Mouse (Mus musculus) liver, embryonic 13.5 days (tissue): ENCODE results near the gene Galnt17. TPM values are rescaled to one million over a fixed set of nuclear protein-coding genes. Genes with fewer than 3 reads are reported as not detected.

ENCODE experiments used
- ATAC-seq: fragments of 200-750 bp; cut with Nextera tagmentation; 2 replicates; pipeline ENCODE4 v1.8.0; 2017; ENCODE audit warnings: low read depth, mild to moderate bottlenecking, moderate number of reproducible peaks, moderate library complexity
- DNase-seq: peaks from one replicate; pipeline ENCODE4 v3.0.0; 2022
- H3K27ac ChIP-seq: fragments of 300-500 bp; sonication (generic); 2 replicates; pipeline ENCODE4 v1.5.1; 2015; ENCODE audit warnings: moderate library complexity, mild to moderate bottlenecking, inconsistent platforms
- H3K27me3 ChIP-seq: fragments of 300-500 bp; sonication (generic); 2 replicates; pipeline ENCODE4 v1.6.1; 2015; ENCODE audit warnings: mild to moderate bottlenecking, inconsistent platforms
- H3K36me3 ChIP-seq: fragments of 300-500 bp; sonication (generic); 2 replicates; pipeline ENCODE4 v1.6.1; 2015; ENCODE audit warnings: mild to moderate bottlenecking, inconsistent platforms
- H3K4me1 ChIP-seq: fragments of 300-500 bp; sonication (generic); replicated peaks from 2 replicates; pipeline ENCODE4 v1.6.1; 2015; ENCODE audit warnings: inconsistent platforms
- H3K4me2 ChIP-seq: fragments of 300-500 bp; sonication (generic); 2 replicates; pipeline ENCODE4 v1.6.1; 2015; ENCODE audit warnings: inconsistent platforms, mild to moderate bottlenecking, moderate library complexity
- H3K4me3 ChIP-seq: fragments of 300-500 bp; sonication (generic); replicated peaks from 2 replicates; pipeline ENCODE4 v1.5.1; 2015; ENCODE audit warnings: mild to moderate bottlenecking, inconsistent platforms
- H3K9ac ChIP-seq: fragments of 300-500 bp; sonication (generic); 2 replicates; pipeline ENCODE4 v1.6.1; 2015; ENCODE audit warnings: mild to moderate bottlenecking, inconsistent platforms
- H3K9me3 ChIP-seq: fragments of 300-500 bp; sonication (generic); replicated peaks from 2 replicates; pipeline ENCODE4 v1.6.1; 2016; ENCODE audit warnings: inconsistent platforms
- WGBS: fragments of 180-500 bp; shearing (Covaris S2); methylation state at CpG from one replicate; pipeline ENCODE4 v1.1.7; 2015; ENCODE audit not compliant: insufficient replicate concordance; 5-methylcytosine and 5-hydroxymethylcytosine counted together
- polyA plus RNA-seq: library from polyadenylated mRNA; unstranded; fragments of >200 nt; fragmentation: Nextera tagmentation; extraction: Ambion mirVana; gene quantifications from 2 replicates; pipeline ENCODE4 v1.2.1, GENCODE M21; 2015

Gene Galnt17
- polyA plus RNA-seq, 1 experiment from 2014 or later, result 0.03 TPM

- no peak for DNase-seq
- H3K4me2 ChIP-seq, result no peak overlapping the region
- no peak overlapping the region for H3K27ac ChIP-seq
These were observed 287.4 kb downstream of the Galnt17 start for GRCm38 (mm10) chr5:131020936-131021335.

GRCm38 (mm10) chr5:131019346-131019965 lies 288.8 kb downstream of the Galnt17 start:
- no peaks in the 10 kb centered on the region for H3K27me3 ChIP-seq
- 0 out of 2 replicates have a peak, but pooled peaks cover 3% of the 10 kb centered on the region for H3K9me3 ChIP-seq
- no peak overlapping the region for H3K4me2 ChIP-seq
- H3K36me3 ChIP-seq, result no peaks in the 10 kb centered on the region
- DNase-seq (no peak), ATAC-seq (no peak)
- H3K27ac ChIP-seq, result no peak overlapping the region
- 53% methylated on average over 9 of the region's 9 CpGs for WGBS
- no peak overlapping the region for H3K9ac ChIP-seq
- no peak overlapping the region for H3K4me3 ChIP-seq
- no peaks in the 10 kb centered on the region for H3K4me1 ChIP-seq

More at GRCm38 (mm10) chr5:131020936-131021335, 287.4 kb downstream of the Galnt17 start:
- no peak overlapping the region for H3K9ac ChIP-seq
- no peak for ATAC-seq
- 70% methylated on average over 5 of the region's 5 CpGs for WGBS
- no peaks in the 10 kb centered on the region for H3K36me3 ChIP-seq
- H3K9me3 ChIP-seq, result 0 out of 2 replicates have a peak, but pooled peaks cover 3% of the 10 kb centered on the region
- no peak overlapping the region for H3K4me3 ChIP-seq
- no peaks in the 10 kb centered on the region for H3K4me1 ChIP-seq
- H3K27me3 ChIP-seq, result no peaks in the 10 kb centered on the region

- Histone ChIP-seq H3K36me3 (no peaks in the 10 kb centered on the region), H3K4me1 (no peaks in the 10 kb centered on the region), H3K27ac (no peak overlapping the region), H3K4me2 (no peak overlapping the region), H3K27me3 (no peaks in the 10 kb centered on the region), H3K9me3 (0 out of 2 replicates have a peak, but pooled peaks cover 3% of the 10 kb centered on the region), H3K9ac (no peak overlapping the region), H3K4me3 (no peak overlapping the region)
- no peak for DNase-seq
- 63% methylated on average over 4 of the region's 4 CpGs for WGBS
- ATAC-seq, result no peak
These were observed 292.2 kb downstream of the Galnt17 start for GRCm38 (mm10) chr5:131016066-131016465.

DNA sequence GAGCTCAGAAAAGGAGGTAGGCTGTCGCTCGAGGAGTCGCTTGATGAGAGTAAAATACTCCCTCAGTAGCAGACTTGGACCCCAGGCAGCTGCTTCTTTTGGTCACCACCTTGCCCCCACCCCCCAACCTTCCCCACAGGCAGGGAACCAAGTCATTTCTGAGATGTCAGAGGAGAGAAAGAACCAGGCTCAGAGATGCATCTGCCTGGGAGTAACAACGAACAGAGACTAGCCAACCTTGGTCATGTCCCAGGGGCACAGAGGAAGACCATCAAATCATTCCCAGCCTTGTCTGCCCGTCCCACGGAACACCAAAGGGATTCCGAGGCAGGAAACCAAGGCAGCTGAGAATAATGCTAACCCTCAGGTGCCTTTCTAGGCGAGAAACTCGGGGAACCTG lies 293.0 kb downstream of the Galnt17 start:
- 64% methylated on average over 9 of the region's 9 CpGs for WGBS
- Histone ChIP-seq H3K36me3 (no peaks in the 10 kb centered on the region), H3K4me1 (no peaks in the 10 kb centered on the region)

GRCm38 (mm10) chr5:131013816-131014215 lies 294.5 kb downstream of the Galnt17 start:
- Histone ChIP-seq H3K27ac (no peak overlapping the region), H3K9me3 (no peaks in the 10 kb centered on the region), H3K4me3 (no peak overlapping the region), H3K36me3 (no peaks in the 10 kb centered on the region), H3K9ac (no peak overlapping the region), H3K4me2 (no peak overlapping the region), H3K27me3 (no peaks in the 10 kb centered on the region), H3K4me1 (no peaks in the 10 kb centered on the region)
- 61% methylated on average over 7 of the region's 7 CpGs for WGBS
- ATAC-seq (no peak), DNase-seq (no peak)

More for the DNA sequence above, 293.0 kb downstream of the Galnt17 start:
- no peak overlapping the region for H3K27ac ChIP-seq
- no peak overlapping the region for H3K4me2 ChIP-seq
- DNase-seq (no peak), ATAC-seq (no peak)
- H3K4me3 ChIP-seq, result no peak overlapping the region
- 0 out of 2 replicates have a peak, but pooled peaks cover 3% of the 10 kb centered on the region for H3K9me3 ChIP-seq
- H3K9ac ChIP-seq, result no peak overlapping the region
- H3K27me3 ChIP-seq, result no peaks in the 10 kb centered on the region

DNA sequence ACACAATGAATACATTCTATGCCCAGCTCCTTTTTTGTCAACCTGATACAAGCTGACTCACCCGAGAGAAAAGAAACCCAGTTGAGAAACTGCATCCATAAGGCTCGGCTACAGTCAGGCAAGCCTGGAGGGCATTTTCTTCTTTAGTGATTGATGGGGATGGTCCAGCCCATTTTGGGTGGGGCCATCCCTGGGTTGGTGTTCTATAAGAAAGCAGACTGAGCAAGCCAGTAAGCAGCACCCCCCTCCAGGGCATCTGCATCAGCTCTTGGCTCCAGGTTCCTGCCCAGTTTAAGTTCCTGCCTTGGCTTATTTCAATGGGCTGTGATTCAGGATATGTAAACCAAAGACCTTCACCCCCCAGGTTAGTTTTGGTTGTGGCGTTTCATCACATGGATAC lies 295.2 kb downstream of the Galnt17 start:
- Histone ChIP-seq H3K4me1 (no peaks in the 10 kb centered on the region), H3K9me3 (no peaks in the 10 kb centered on the region), H3K4me2 (no peak overlapping the region), H3K27ac (no peak overlapping the region), H3K9ac (no peak overlapping the region), H3K27me3 (no peaks in the 10 kb centered on the region), H3K36me3 (no peaks in the 10 kb centered on the region), H3K4me3 (no peak overlapping the region)
- DNase-seq (no peak), ATAC-seq (no peak)
- WGBS, result 60% methylated on average over 3 of the region's 3 CpGs

GRCm38 (mm10) chr5:131009510-131009909 lies 298.8 kb downstream of the Galnt17 start:
- Histone ChIP-seq H3K27me3 (no peaks in the 10 kb centered on the region), H3K4me3 (no peak overlapping the region), H3K9me3 (no peaks in the 10 kb centered on the region; the same call in none of the 2 replicates), H3K4me2 (no peak overlapping the region), H3K9ac (no peak overlapping the region), H3K27ac (no peak overlapping the region), H3K4me1 (no peaks in the 10 kb centered on the region), H3K36me3 (no peaks in the 10 kb centered on the region)
- ATAC-seq, result no peak
- WGBS, result 31% methylated on average over 6 of the region's 6 CpGs
- no peak for DNase-seq

GRCm38 (mm10) chr5:131008507-131008906 lies 299.8 kb downstream of the Galnt17 start:
- no peak for DNase-seq
- H3K9me3 ChIP-seq, result no peaks in the 10 kb centered on the region; the same call in none of the 2 replicates
- H3K4me1 ChIP-seq, result no peaks in the 10 kb centered on the region
- H3K4me3 ChIP-seq, result no peak overlapping the region
- H3K27me3 ChIP-seq, result no peaks in the 10 kb centered on the region
- H3K4me2 ChIP-seq, result no peak overlapping the region
- H3K36me3 ChIP-seq, result no peaks in the 10 kb centered on the region
- no peak overlapping the region for H3K27ac ChIP-seq
- WGBS, result 73% methylated on average over 5 of the region's 5 CpGs
- no peak overlapping the region for H3K9ac ChIP-seq
- ATAC-seq, result no peak

GRCm38 (mm10) chr5:131007871-131008505 lies 300.3 kb downstream of the Galnt17 start:
- Histone ChIP-seq H3K4me3 (no peak overlapping the region), H3K4me1 (no peaks in the 10 kb centered on the region), H3K4me2 (no peak overlapping the region), H3K27me3 (no peaks in the 10 kb centered on the region), H3K9ac (no peak overlapping the region), H3K36me3 (no peaks in the 10 kb centered on the region), H3K27ac (no peak overlapping the region), H3K9me3 (no peaks in the 10 kb centered on the region; the same call in none of the 2 replicates)
- 54% methylated on average over 3 of the region's 3 CpGs for WGBS
- no peak for ATAC-seq
- DNase-seq, result peak; percentile 8

- Histone ChIP-seq H3K9ac (no peak overlapping the region), H3K27ac (no peak overlapping the region), H3K9me3 (no peaks in the 10 kb centered on the region; the same call in none of the 2 replicates), H3K4me1 (no peaks in the 10 kb centered on the region), H3K27me3 (no peaks in the 10 kb centered on the region), H3K4me3 (no peak overlapping the region), H3K36me3 (no peaks in the 10 kb centered on the region), H3K4me2 (no peak overlapping the region)
- DNase-seq (no peak), ATAC-seq (no peak)
- 56% methylated on average over 7 of the region's 7 CpGs for WGBS
These were observed 301.1 kb downstream of the Galnt17 start for GRCm38 (mm10) chr5:131007198-131007597.

- no peaks in the 10 kb centered on the region; the same call in none of the 2 replicates for H3K9me3 ChIP-seq
- H3K27me3 ChIP-seq, result no peaks in the 10 kb centered on the region
- ATAC-seq (no peak), DNase-seq (no peak)
- no peak overlapping the region for H3K4me3 ChIP-seq
- no peaks in the 10 kb centered on the region for H3K4me1 ChIP-seq
- H3K36me3 ChIP-seq, result no peaks in the 10 kb centered on the region
- 65% methylated on average over 3 of the region's 3 CpGs for WGBS
- H3K4me2 ChIP-seq, result no peak overlapping the region
- no peak overlapping the region for H3K27ac ChIP-seq
- no peak overlapping the region for H3K9ac ChIP-seq
These were observed 301.8 kb downstream of the Galnt17 start for GRCm38 (mm10) chr5:131006524-131006923.

GRCm38 (mm10) chr5:131000572-131000971 lies 307.7 kb downstream of the Galnt17 start:
- Histone ChIP-seq H3K27me3 (no peaks in the 10 kb centered on the region), H3K4me1 (no peaks in the 10 kb centered on the region), H3K4me2 (no peak overlapping the region), H3K27ac (no peak overlapping the region), H3K9ac (no peak overlapping the region), H3K9me3 (peaks cover 4% of the 10 kb centered on the region), H3K4me3 (no peak overlapping the region), H3K36me3 (no peaks in the 10 kb centered on the region)
- 68% methylated on average over 2 of the region's 2 CpGs for WGBS
- no peak for ATAC-seq
- no peak for DNase-seq
